Mouse (Mus musculus) CD4-positive, CD25-positive, alpha-beta regulatory T cell, adult 2 months (primary cell): ENCODE measurements around the gene Pofut2.
A peak's percentile ranks its signal among the peaks of the same experiment; 100 is the strongest.

Experiments
- DNase-seq: peaks from one replicate; pipeline ENCODE4 v3.0.0-alpha.2; 2012; ENCODE audit warnings: low read depth, low spot score

Pofut2 gene

GRCm38 (mm10) chr10:77266281-77266680, 7.3 kb downstream of the Pofut2 start:
- DNase-seq, result no peak

GRCm38 (mm10) chr10:77267027-77267426, 8.0 kb downstream of the Pofut2 start:
- DNase-seq, result no peak

DNA sequence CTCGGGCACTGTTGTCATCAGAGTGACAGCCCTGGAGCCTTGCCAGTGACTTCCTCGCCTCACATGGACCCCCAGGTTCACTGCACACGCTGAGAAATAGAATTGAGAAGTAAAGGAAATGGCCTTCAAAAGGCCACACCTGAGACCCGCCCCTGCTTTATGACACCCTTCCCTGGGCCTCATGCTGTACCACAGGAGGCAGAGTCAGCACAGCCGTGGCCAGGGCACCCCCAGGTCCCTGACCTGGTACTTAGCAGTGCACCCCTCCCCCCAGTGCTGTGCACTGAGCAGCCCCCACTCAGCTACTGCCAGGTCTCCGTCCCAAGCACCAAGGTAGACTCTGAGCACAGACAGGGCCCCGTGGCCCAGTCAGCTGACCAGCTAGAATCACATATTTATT, 10.1 kb downstream of the Pofut2 start:
- no peak for DNase-seq

- peak; percentile 37 for DNase-seq
These were observed 14.1 kb downstream of the Pofut2 start for GRCm38 (mm10) chr10:77272980-77273730.

- no peak for DNase-seq
These were observed 14.8 kb downstream of the Pofut2 start for GRCm38 (mm10) chr10:77273798-77274197.

- peak; percentile 32 for DNase-seq
These were observed 23.1 kb downstream of the Pofut2 start for GRCm38 (mm10) chr10:77282085-77282484.

DNA sequence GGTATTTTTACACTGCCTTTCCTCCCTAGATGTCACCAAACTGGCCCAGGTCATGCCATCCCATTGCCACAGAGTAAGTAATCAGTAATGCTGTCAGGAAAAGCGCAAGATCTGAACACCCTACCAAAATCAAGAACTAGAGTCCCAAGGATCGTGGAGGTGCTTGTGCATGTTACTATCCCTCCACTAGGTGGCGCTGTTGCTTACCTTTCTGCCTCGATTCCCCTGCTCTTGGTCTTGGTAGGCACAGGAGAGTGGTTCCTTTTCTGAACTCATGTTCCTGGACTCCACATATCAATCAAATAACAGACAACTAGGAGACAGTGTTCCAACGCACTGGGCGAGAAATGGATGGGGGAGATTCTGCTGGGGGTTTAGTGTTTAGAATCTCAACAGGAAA, 23.8 kb downstream of the Pofut2 start:
- peak; percentile 87 for DNase-seq

DNA sequence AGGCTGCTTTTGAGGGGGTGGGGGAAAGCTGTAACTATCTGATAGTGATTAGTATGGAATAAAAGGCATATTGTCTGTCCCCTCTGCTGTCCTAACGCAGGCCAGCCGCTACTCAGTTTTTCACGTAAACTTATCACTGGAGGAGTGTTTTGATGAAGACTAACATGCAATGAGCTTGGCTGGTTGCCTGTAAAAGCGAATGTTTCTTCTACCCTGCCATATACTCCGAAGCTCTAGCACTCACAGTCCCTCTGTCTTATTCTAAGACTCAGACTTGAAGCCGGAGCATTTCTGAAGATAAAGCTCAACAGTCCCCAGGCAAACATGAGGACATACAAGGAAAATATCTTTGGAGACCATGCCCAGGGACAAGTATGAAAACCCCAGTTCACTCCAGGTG, 25.8 kb downstream of the Pofut2 start:
- DNase-seq, result no peak

GRCm38 (mm10) chr10:77287626-77288025, 28.6 kb downstream of the Pofut2 start:
- no peak for DNase-seq

GRCm38 (mm10) chr10:77288639-77289195, 29.7 kb downstream of the Pofut2 start:
- DNase-seq, result no peak

- DNase-seq, result no peak
These were observed 30.5 kb downstream of the Pofut2 start for GRCm38 (mm10) chr10:77289559-77289958.

DNA sequence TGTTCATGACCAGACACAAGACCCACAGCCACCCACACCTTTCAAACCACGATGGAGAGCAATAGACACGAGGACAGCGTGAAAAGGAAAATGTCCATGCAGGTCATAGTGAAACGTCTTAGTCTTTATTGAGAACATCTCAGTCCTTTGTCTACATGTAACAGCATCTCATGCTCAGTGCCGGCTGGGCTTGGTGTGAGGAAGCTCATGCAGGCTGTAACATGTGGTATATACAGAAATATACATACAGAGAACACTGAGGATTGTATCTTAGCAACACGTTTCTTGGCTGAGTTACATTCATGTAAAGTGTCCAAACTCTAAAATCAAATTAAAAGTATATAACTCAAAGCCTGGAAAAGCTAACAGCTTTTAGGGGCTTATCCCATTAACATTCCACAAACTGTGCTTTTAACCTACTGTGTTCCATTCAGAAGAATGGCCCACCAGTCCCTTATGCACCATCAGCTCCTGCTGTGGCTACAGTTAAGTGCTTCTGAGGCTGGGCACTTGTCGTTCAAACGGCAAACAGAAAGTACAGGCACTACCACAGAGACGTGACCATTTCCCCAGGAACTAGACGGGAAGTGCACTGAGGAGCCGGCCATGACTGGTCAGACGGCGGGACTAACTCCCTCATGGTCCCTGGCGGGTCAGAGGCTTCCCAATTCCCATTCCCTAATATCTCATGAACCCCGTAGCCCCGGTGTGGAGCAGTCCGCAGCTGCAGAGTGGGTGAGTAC, 31.8 kb downstream of the Pofut2 start:
- no peak for DNase-seq

DNA sequence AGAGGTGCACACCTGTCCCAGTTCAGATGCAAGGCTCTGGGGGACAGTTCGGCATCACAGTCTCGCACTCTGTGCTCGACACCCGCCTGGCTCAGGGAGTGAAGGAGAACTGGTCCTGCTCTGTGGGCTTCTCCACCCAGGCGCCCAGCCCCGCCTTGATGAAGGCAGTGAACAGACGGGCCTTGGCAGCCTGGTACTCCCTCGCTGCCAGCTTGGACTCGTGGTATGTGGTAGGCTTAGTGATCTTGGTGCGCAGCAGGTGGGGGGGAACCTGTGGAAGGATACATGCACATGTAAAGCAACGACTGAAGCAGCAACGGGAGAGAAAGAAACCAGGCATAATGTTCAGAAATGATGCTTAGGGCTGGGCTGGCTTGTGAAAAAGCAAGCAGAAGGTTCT, 35.7 kb downstream of the Pofut2 start:
- no peak for DNase-seq

- no peak for DNase-seq
These were observed 39.6 kb downstream of the Pofut2 start for GRCm38 (mm10) chr10:77298621-77299020.

GRCm38 (mm10) chr10:77299194-77299593, 40.2 kb downstream of the Pofut2 start:
- DNase-seq, result no peak

- DNase-seq, result no peak
These were observed 41.4 kb downstream of the Pofut2 start for GRCm38 (mm10) chr10:77300237-77300933.

DNA sequence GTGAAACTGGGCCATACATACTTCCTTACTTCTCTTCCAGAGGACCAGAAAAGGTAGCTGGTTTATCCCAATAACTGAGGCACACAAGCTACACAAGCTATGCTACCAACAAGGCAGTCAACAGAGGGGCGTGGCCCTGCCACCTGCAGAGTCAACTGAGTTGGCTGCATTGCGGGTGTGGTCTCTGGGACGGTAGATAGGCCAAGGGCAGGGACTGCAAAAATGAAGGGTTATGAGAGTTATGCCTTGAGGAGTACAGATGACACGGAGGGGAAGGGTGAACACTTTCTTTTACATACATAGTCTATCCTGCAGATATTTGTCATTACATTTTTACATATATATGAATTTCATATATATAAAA, 41.9 kb downstream of the Pofut2 start:
- DNase-seq, result no peak

DNA sequence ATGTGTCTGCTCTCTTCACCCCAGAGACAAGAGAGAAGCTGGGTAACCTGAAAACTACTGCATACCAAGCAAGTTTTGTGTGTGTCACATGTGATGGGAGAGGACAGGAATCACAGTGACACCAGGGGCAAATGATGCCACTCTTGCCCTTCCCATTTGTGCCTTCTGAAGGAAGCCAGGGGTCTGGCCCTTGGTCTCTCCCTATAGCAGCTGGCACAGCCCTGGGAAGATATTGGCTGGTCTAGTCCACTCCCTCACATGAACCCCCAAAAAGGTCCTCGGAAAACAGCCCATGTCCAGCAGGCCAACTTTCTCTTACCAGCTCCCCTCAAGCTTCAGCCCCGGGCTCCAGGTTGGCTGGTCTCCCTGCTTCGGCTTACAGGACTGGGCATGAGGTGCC, 45.3 kb downstream of the Pofut2 start:
- no peak for DNase-seq

GRCm38 (mm10) chr10:77304840-77305533, 46.0 kb downstream of the Pofut2 start:
- DNase-seq, result no peak

- DNase-seq, result no peak
These were observed 46.7 kb downstream of the Pofut2 start for GRCm38 (mm10) chr10:77305766-77306165.

GRCm38 (mm10) chr10:77308978-77309377, 50.0 kb downstream of the Pofut2 start:
- DNase-seq, result no peak
